Mouse (Mus musculus) gastrocnemius, adult 8-10 months (tissue): ENCODE data around the gene CK137956. TPM values are rescaled to one million over a fixed set of nuclear protein-coding genes. Genes with fewer than 3 reads are reported as not detected.

Experiments used
- DNase-seq, 2 experiments: peaks; one replicate each; pipeline ENCODE4 v3.0.0; 2022; ENCODE audit warnings: low spot score in 2 of 2
- total RNA-seq, 4 experiments: library from RNA; stranded (reverse); gene quantifications; 2 replicates each; pipeline ENCODE4 v1.2.4; 2022

CK137956 gene
- total RNA-seq = not detected

- no peak for DNase-seq
These were observed at the start of gene CK137956 for GRCm38 (mm10) chr4:127970901-127971868. TSS of gene CK137956 (minus strand) at chr4:127970951.

- DNase-seq = no peak
These were observed 48.7 kb upstream of the CK137956 start for GRCm38 (mm10) chr4:128019465-128019864.

GRCm38 (mm10) chr4:128004797-128005452, 34.2 kb upstream of the CK137956 start:
- no peak for DNase-seq

- DNase-seq = no peak
These were observed 31.9 kb upstream of the CK137956 start for GRCm38 (mm10) chr4:128002638-128003101.

- DNase-seq = no peak
These were observed 28.5 kb upstream of the CK137956 start for GRCm38 (mm10) chr4:127999281-127999680.

GRCm38 (mm10) chr4:127989347-127989995, 18.7 kb upstream of the CK137956 start:
- peak in 1 of 2 experiments; percentile 10 for DNase-seq

GRCm38 (mm10) chr4:127988526-127989180, 17.9 kb upstream of the CK137956 start:
- no peak for DNase-seq

- no peak for DNase-seq
These were observed 17.2 kb upstream of the CK137956 start, which contains the start of gene Csmd2 for GRCm38 (mm10) chr4:127987784-127988455. TSS of gene Csmd2 (plus strand) at chr4:127987857.

- DNase-seq = no peak
These were observed 16.5 kb upstream of the CK137956 start for GRCm38 (mm10) chr4:127987270-127987669.

GRCm38 (mm10) chr4:127986491-127987075, 15.8 kb upstream of the CK137956 start:
- DNase-seq = no peak

- no peak for DNase-seq
These were observed 15.1 kb upstream of the CK137956 start for GRCm38 (mm10) chr4:127985874-127986273.

GRCm38 (mm10) chr4:127984426-127984825, 13.7 kb upstream of the CK137956 start:
- DNase-seq = no peak

- no peak for DNase-seq
These were observed 10.4 kb upstream of the CK137956 start for GRCm38 (mm10) chr4:127981125-127981524.

- DNase-seq = no peak
These were observed 2.2 kb upstream of the CK137956 start for GRCm38 (mm10) chr4:127972976-127973375.

- DNase-seq = no peak
These were observed 731 bp downstream of the CK137956 start for GRCm38 (mm10) chr4:127970018-127970421.

- no peak for DNase-seq
These were observed 1.6 kb downstream of the CK137956 start for GRCm38 (mm10) chr4:127969101-127969500.

GRCm38 (mm10) chr4:127953006-127953710, 17.6 kb downstream of the CK137956 start:
- DNase-seq = no peak

- no peak for DNase-seq
These were observed 23.1 kb downstream of the CK137956 start for GRCm38 (mm10) chr4:127947696-127948095.

GRCm38 (mm10) chr4:127937474-127937873, 33.3 kb downstream of the CK137956 start:
- no peak for DNase-seq
